Mouse (Mus musculus) liver, embryonic 14 days (tissue): ENCODE results near the gene Serpina9. TPM values are rescaled to one million over a fixed set of nuclear protein-coding genes. Genes with fewer than 3 reads are reported as not detected.

Experiments used
- polyA plus RNA-seq: library from polyadenylated mRNA; depleted of rRNA; stranded (reverse); fragments of >200 nt; gene quantifications from 2 replicates; pipeline ENCODE4 v1.2.3, GENCODE M21; 2012; rRNA removed

The Serpina9 gene
- polyA plus RNA-seq: not detected in 2 replicates

DNA sequence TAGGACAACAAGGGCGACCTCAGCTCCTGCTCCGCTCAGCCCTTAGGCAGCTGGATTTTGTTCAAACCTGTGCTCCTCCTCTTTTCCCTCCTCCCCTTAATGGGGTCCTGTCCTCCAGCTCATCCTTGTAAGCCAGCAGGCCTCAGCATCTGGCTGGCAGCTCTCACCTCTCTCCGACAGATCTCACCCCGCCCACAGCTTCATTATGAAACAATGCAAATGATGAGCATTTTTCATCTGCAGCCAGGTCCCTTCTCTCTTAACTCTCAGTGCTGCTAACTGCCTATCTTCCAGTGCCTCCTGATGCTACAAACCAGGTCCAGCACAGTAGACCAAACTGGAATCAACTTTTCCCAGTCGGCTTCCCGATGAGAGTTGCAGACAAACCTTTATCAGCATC lies at the start of gene Serpina9:
Serpina9 (minus strand) TSS at position 136 of the 400 bp plus-strand sequence.

DNA sequence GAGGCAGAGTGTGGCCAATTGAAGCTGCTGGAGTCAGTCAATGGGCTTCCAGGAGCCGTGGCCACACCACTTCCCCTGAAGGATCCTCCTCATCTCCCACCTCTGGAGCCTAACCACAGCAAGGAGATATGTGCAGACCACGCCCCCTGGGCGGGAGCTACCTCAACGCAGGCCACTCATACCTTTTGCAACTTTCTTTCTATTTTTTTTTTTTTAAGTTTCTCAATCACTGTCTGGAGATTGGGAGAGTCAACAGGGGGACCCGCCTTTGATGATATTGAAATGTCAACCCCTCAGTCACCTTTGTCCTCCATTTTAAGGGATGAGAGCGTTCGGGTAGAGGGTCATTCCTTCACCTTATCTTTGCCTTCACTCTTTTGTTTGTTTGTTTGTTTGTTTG lies 30.8 kb upstream of the Serpina9 start, which contains the start of gene Serpina12:
Serpina12 (minus strand) TSS at position 101 of the 400 bp plus-strand sequence.

DNA sequence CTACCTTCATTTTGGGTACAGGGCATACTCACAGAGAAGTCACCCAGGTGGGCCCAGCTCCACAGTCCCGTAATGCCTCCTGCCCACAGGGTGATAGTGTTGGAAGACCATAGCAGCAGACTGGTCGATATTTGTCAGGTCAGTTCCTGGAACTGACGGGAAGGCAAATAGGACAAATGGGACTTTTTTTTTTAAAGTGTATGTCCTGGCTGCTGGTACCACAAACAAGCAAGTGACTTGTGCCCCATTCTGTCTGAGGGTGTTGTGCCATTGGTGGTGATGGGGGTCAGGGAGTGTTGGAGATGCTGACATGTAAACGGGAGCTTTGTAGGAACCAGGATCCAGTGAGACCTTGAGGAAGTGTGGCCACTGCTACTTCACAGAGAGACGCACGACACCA lies 23.7 kb downstream of the Serpina9 start, which contains the start of gene Serpina11:
Serpina11 (minus strand) TSS at position 101 of the 400 bp plus-strand sequence.

DNA sequence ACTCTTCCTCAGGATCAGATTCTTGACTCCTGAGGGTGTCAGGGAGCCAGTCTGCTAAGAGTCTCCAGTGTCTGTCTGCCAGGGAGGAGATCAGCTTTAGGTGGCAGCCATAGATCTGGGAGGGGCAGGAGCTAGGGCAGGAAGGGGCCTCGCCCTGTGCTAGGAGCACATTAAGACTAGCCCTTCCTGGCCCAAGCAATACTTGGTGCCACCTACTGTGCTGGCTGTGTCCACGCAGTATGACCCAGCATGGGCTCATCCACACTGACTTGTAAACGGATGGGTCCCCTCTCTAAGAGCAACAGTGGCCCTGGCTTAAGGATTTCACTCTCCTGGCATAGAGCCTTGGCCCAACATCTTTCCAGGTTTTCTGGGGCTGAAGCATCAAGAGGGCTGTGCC lies 54.8 kb downstream of the Serpina9 start, which contains the start of gene Serpina1e:
Serpina1e (minus strand) TSS at position 178 of the 400 bp plus-strand sequence.

Other genes with a start within 250 kb of the Serpina9 start
- gene Serpina1d, start 240.2 kb downstream of the Serpina9 start, polyA plus RNA-seq: 148 and 176 TPM in 2 replicates
- 761 and 786 TPM in 2 replicates for gene Serpina1b, start 183.4 kb downstream of the Serpina9 start, polyA plus RNA-seq
- gene Serpina1a, start 150.2 kb downstream of the Serpina9 start, polyA plus RNA-seq: 440 and 515 TPM in 2 replicates
- gene Serpina1c, start 108.9 kb downstream of the Serpina9 start, polyA plus RNA-seq: 147 and 183 TPM in 2 replicates
- 147 and 187 TPM in 2 replicates for gene Serpina1e, start 54.8 kb downstream of the Serpina9 start, polyA plus RNA-seq
- 6.6 and 8.5 TPM in 2 replicates for gene Serpina11, start 23.8 kb downstream of the Serpina9 start, polyA plus RNA-seq
- 0.01 TPM in 2 replicates for gene Serpina12, start 30.7 kb upstream of the Serpina9 start, polyA plus RNA-seq
- gene Serpina5, start 87.4 kb upstream of the Serpina9 start, polyA plus RNA-seq: 0.10 and 0.15 TPM in 2 replicates
- gene Serpina3a, start 99.0 kb upstream of the Serpina9 start, polyA plus RNA-seq: not detected in 2 replicates
- gene Serpina3b, start 114.2 kb upstream of the Serpina9 start, polyA plus RNA-seq: 0.10 TPM in 2 replicates
- gene Serpina3c, start 140.1 kb upstream of the Serpina9 start, polyA plus RNA-seq: 0.01 TPM in 1 of 2 replicates, not detected in the other
- 0.12 and 0.14 TPM in 2 replicates for gene Serpina3f, start 200.8 kb upstream of the Serpina9 start, polyA plus RNA-seq
- 1.4 and 1.5 TPM in 2 replicates for gene Serpina3g, start 222.5 kb upstream of the Serpina9 start, polyA plus RNA-seq
- 0.08 and 0.12 TPM in 2 replicates for gene Serpina3i, start 249.4 kb upstream of the Serpina9 start, polyA plus RNA-seq